Mouse (Mus musculus) ovary, postnatal 36 days (tissue): ENCODE data around the gene Abhd18.
A peak's percentile ranks its signal among the peaks of the same experiment; 100 is the strongest.
"Not testable (repeated sequence)": the region's sequence is repeated elsewhere in the genome, so short reads cannot be mapped to it uniquely, and the experiment has no call there.

Source experiments
- DNase-seq: peaks from one replicate; pipeline ENCODE4 v3.0.0; 2022; ENCODE audit warnings: low spot score, mixed read lengths

Gene Abhd18

GRCm38 (mm10) chr3:40846957-40847017 is at the start of gene Abhd18:
TSS of gene Abhd18 (plus strand) at chr3:40846970.
- DNase-seq = not testable (repeated sequence)

- no peak for DNase-seq
Measured at GRCm38 (mm10) chr3:40798054-40798453, 48.7 kb upstream of the Abhd18 start.

GRCm38 (mm10) chr3:40798500-40798899 is 48.3 kb upstream of the Abhd18 start:
- peak; percentile 7 for DNase-seq

GRCm38 (mm10) chr3:40799530-40800372 is 47.0 kb upstream of the Abhd18 start, which contains the start of gene Plk4:
TSS of gene Plk4 (plus strand) at chr3:40800019.
- peak; percentile 95 for DNase-seq

GRCm38 (mm10) chr3:40800373-40800823 is 46.4 kb upstream of the Abhd18 start:
- DNase-seq = peak; percentile 51

- no peak for DNase-seq
Measured at GRCm38 (mm10) chr3:40806871-40807270, 39.9 kb upstream of the Abhd18 start.

GRCm38 (mm10) chr3:40808686-40809085 is 38.1 kb upstream of the Abhd18 start:
- no peak for DNase-seq

GRCm38 (mm10) chr3:40809894-40810293 is 36.9 kb upstream of the Abhd18 start:
- no peak for DNase-seq

- no peak for DNase-seq
Measured at GRCm38 (mm10) chr3:40813275-40813674, 33.5 kb upstream of the Abhd18 start.

GRCm38 (mm10) chr3:40845521-40845920 is 1.2 kb upstream of the Abhd18 start:
- DNase-seq = peak; percentile 3

GRCm38 (mm10) chr3:40846473-40846956 is 255 bp upstream of the Abhd18 start, which contains the start of gene Mfsd8:
TSS of gene Mfsd8 (minus strand) at chr3:40846886.
- peak; percentile 95 for DNase-seq

- DNase-seq = peak; percentile 45
Measured at GRCm38 (mm10) chr3:40847018-40847417, 248 bp downstream of the Abhd18 start.

GRCm38 (mm10) chr3:40847936-40848335 is 1.2 kb downstream of the Abhd18 start:
- not testable (repeated sequence) for DNase-seq

GRCm38 (mm10) chr3:40853123-40853738 is 6.5 kb downstream of the Abhd18 start:
- DNase-seq = not testable (repeated sequence)

- DNase-seq = peak; percentile 98
Measured at GRCm38 (mm10) chr3:40893816-40894258, 47.1 kb downstream of the Abhd18 start.

GRCm38 (mm10) chr3:40894336-40894735 is 47.6 kb downstream of the Abhd18 start:
- DNase-seq = not testable (repeated sequence)

GRCm38 (mm10) chr3:40902443-40902842 is 55.7 kb downstream of the Abhd18 start, which contains the start of gene 1700034I23Rik:
TSS of gene 1700034I23Rik (minus strand) at chr3:40902543.
- not testable (repeated sequence) for DNase-seq

- no peak for DNase-seq
Measured at GRCm38 (mm10) chr3:40938189-40938588, 91.4 kb downstream of the Abhd18 start.

- DNase-seq = no peak
Measured at GRCm38 (mm10) chr3:40938592-40938991, 91.8 kb downstream of the Abhd18 start.

- DNase-seq = no peak
Measured at GRCm38 (mm10) chr3:40939019-40939418, 92.2 kb downstream of the Abhd18 start.

- DNase-seq = peak; percentile 100
Measured at GRCm38 (mm10) chr3:40949170-40949902, 102.6 kb downstream of the Abhd18 start, which contains the start of gene Larp1b. TSS of gene Larp1b (plus strand) at chr3:40949828.

- DNase-seq = peak; percentile 61
Measured at GRCm38 (mm10) chr3:40949903-40950600, 103.3 kb downstream of the Abhd18 start.
